Mouse (Mus musculus) bone marrow macrophage, adult 2 months (primary cell): ENCODE data around the gene Mta3.

ENCODE experiments used
- CTCF ChIP-seq: IDR thresholded peaks from 2 replicates; pipeline ENCODE4 v1.5.1; 2012; ENCODE audit warnings: low read depth, mild to moderate bottlenecking, low read length, moderate library complexity
- POLR2A ChIP-seq: IDR thresholded peaks from 2 replicates; pipeline ENCODE4 v1.6.1; 2012; ENCODE audit warnings: mild to moderate bottlenecking, low read depth, low read length, borderline replicate concordance

DNA sequence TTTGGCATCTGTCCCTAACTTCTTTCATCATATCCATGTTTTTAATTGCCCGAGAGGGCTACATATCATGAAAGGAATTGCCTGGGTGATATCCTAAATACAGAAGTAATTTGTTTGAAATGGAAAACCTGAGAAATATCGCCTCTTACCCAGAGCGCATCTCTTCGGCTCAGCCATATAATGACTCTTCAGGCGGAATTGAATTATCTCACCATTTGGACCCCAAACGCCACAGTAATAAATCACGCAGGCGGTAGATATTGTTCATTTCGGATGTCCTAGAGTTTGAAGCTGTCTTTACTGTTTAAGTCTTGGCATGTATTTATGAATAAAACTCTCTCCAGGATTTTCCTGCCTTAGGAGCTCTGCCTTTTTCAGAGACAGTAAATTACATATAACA lies 99.1 kb downstream of the Mta3 start:
- TF ChIP-seq CTCF (no peak), POLR2A (no peak)
